Mouse (Mus musculus) heart, embryonic 16.5 days (tissue): Measurements from ENCODE around the gene Plekhb2. TPM values are rescaled to one million over a fixed set of nuclear protein-coding genes. Genes with fewer than 3 reads are reported as not detected.
A peak's percentile ranks its signal among the peaks of the same experiment; 100 is the strongest.

Experiments used
- ATAC-seq: fragments of 200-750 bp; cut with Nextera tagmentation; replicated peaks from 2 replicates; pipeline ENCODE4 v1.8.0; 2017; ENCODE audit warnings: moderate number of reproducible peaks; ENCODE audit not compliant: insufficient read depth, low FRiP score; ENCODE audit errors: extremely low read depth
- H3K27ac ChIP-seq: fragments of 300-500 bp; sonication (generic); 2 replicates; pipeline ENCODE4 v1.5.1; 2014; ENCODE audit warnings: mild to moderate bottlenecking, low read length, control low read depth, moderate library complexity
- H3K27me3 ChIP-seq: fragments of 300-500 bp; sonication (generic); 2 replicates; pipeline ENCODE4 v1.6.1; 2014; ENCODE audit warnings: low read length, mixed read lengths; ENCODE audit not compliant: control insufficient read depth, insufficient read depth
- H3K36me3 ChIP-seq: fragments of 300-500 bp; sonication (generic); 2 replicates; pipeline ENCODE4 v1.6.1; 2014; ENCODE audit not compliant: control insufficient read depth, insufficient read depth
- H3K4me1 ChIP-seq: fragments of 300-500 bp; sonication (generic); 2 replicates; pipeline ENCODE4 v1.6.1; 2014; ENCODE audit warnings: low read length, mixed read lengths; ENCODE audit not compliant: control insufficient read depth, insufficient read depth
- H3K4me2 ChIP-seq: fragments of 300-500 bp; sonication (generic); 2 replicates; pipeline ENCODE4 v1.6.1; 2014; ENCODE audit warnings: low read depth, mild to moderate bottlenecking, control low read depth, low read length
- H3K4me3 ChIP-seq: fragments of 300-500 bp; sonication (generic); 2 replicates; pipeline ENCODE4 v1.5.1; 2014; ENCODE audit warnings: mild to moderate bottlenecking, control low read depth, low read length
- H3K9ac ChIP-seq: fragments of 300-500 bp; sonication (generic); 2 replicates; pipeline ENCODE4 v1.6.1; 2014; ENCODE audit warnings: low read length, control low read depth
- H3K9me3 ChIP-seq: fragments of 300-500 bp; sonication (generic); replicated peaks from 2 replicates; pipeline ENCODE4 v1.6.1; 2016; ENCODE audit warnings: low read length; ENCODE audit not compliant: control insufficient read depth
- WGBS: fragments of 180-500 bp; shearing (Covaris S2); extraction: QIAGEN DNeasy Blood & Tissue Kit; methylation state at CpG from one replicate; pipeline ENCODE4 v1.1.7; 2014; 5-methylcytosine and 5-hydroxymethylcytosine counted together
- polyA plus RNA-seq: library from polyadenylated mRNA; unstranded; fragments of >200 nt; fragmentation: Nextera tagmentation; extraction: Ambion mirVana; gene quantifications from 2 replicates; pipeline ENCODE4 v1.2.1, GENCODE M21; 2015

Gene Plekhb2
- polyA plus RNA-seq, 1 experiment from 2014 or later, result 87.3 TPM

GRCm38 (mm10) chr1:34858671-34859070, 8.9 kb downstream of the Plekhb2 start:
- Histone ChIP-seq H3K4me2 (no peak overlapping the region), H3K9ac (no peak overlapping the region), H3K4me1 (no peaks in the 10 kb centered on the region), H3K9me3 (no peaks in the 10 kb centered on the region), H3K4me3 (no peak overlapping the region), H3K36me3 (peaks cover 13% of the 10 kb centered on the region), H3K27ac (no peak overlapping the region), H3K27me3 (no peaks in the 10 kb centered on the region)
- 68% methylated on average over 5 of the region's 5 CpGs for WGBS
- 0 out of 2 replicates have a peak, but pooled peaks have one; percentile 45 for ATAC-seq

DNA sequence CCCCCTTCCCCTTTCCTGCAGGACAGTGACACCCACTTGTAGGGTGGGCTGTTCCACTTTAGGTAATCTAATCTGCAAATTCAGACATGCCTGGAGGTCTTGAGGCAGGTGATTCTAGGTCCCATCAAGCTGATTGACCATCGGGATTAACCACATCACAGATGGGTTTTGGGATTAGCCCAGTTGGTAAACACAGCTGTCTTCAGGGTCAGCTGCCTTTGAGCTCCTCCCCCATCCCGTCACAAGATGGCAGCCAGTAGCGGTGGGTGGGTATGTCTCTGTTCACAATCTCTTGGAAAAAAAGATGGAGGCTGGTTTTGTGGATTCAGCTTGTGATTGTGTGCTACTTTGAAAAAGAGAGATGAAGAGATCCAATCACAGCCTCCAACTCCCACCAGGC, 10.0 kb downstream of the Plekhb2 start:
- no peaks in the 10 kb centered on the region for H3K9me3 ChIP-seq

DNA sequence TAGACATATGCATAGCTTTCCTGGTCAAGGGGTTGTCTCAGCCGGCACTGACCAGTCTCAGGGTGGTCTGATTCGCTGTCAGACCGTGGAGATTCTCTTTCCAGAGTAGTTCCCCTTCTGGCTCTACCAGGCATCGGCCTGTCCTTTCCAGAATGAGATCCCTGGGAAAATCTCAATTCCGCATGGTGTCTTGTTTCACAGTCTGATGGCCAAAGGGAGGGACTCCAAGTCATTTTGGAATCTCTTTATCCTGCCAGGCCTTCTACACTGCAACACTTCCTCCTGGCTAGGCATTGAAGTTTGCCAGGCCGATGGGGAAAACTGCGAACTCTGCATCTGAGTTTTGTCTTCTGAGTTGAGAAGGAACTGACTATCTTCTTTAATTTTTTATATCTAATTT, 10.4 kb downstream of the Plekhb2 start:
- Histone ChIP-seq H3K4me3 (no peak overlapping the region), H3K9ac (no peak overlapping the region), H3K27me3 (no peaks in the 10 kb centered on the region), H3K36me3 (peaks cover 13% of the 10 kb centered on the region), H3K4me2 (no peak overlapping the region), H3K27ac (no peak overlapping the region), H3K9me3 (no peaks in the 10 kb centered on the region), H3K4me1 (no peaks in the 10 kb centered on the region)
- 88% methylated on average over 7 of the region's 7 CpGs for WGBS
- no peak for ATAC-seq

More for the DNA sequence above, 10.0 kb downstream of the Plekhb2 start:
- Histone ChIP-seq H3K36me3 (peaks cover 13% of the 10 kb centered on the region), H3K27ac (no peak overlapping the region), H3K27me3 (no peaks in the 10 kb centered on the region), H3K4me2 (no peak overlapping the region), H3K4me3 (no peak overlapping the region), H3K4me1 (no peaks in the 10 kb centered on the region), H3K9ac (no peak overlapping the region)
- 86% methylated on average over 3 of the region's 3 CpGs for WGBS
- no peak for ATAC-seq

- Histone ChIP-seq H3K27ac (no peak overlapping the region), H3K4me3 (no peak overlapping the region), H3K36me3 (peaks cover 17% of the 10 kb centered on the region), H3K9me3 (no peaks in the 10 kb centered on the region), H3K9ac (no peak overlapping the region), H3K4me2 (no peak overlapping the region), H3K27me3 (no peaks in the 10 kb centered on the region), H3K4me1 (no peaks in the 10 kb centered on the region)
- 93% methylated on average over 13 of the region's 13 CpGs for WGBS
- no peak for ATAC-seq
These were observed 13.1 kb downstream of the Plekhb2 start for GRCm38 (mm10) chr1:34862877-34863276.

DNA sequence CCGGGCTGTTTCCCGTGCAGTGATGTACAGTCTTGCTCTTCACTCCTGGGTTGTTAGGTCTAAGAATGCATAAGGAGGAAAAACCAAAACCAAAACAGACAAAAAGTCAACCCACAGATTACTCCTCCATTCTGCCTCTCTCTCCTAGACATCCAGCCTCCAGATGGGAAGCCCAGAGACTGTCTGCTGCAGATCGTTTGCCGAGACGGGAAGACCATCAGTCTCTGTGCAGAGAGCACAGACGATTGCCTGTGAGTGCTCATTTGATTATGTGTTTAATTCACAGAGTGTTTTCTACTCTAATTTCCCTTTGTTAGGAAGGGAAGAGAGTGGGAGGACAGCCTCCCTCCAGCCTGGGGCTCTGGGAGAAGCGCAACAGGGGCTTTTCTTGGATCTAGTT, 13.5 kb downstream of the Plekhb2 start:
- Histone ChIP-seq H3K4me3 (no peak overlapping the region), H3K9me3 (no peaks in the 10 kb centered on the region), H3K9ac (no peak overlapping the region), H3K27ac (no peak overlapping the region), H3K4me1 (no peaks in the 10 kb centered on the region), H3K36me3 (peaks cover 17% of the 10 kb centered on the region), H3K4me2 (no peak overlapping the region), H3K27me3 (no peaks in the 10 kb centered on the region)
- 75% methylated on average over 7 of the region's 7 CpGs for WGBS
- no peak for ATAC-seq

- WGBS, result 29% methylated on average over 7 of the region's 7 CpGs
- H3K36me3 ChIP-seq, result peaks cover 20% of the 10 kb centered on the region
- H3K4me1 ChIP-seq, result no peaks in the 10 kb centered on the region
- H3K27ac ChIP-seq, result no peak overlapping the region
- H3K9me3 ChIP-seq, result no peaks in the 10 kb centered on the region
- H3K27me3 ChIP-seq, result no peaks in the 10 kb centered on the region
- no peak overlapping the region for H3K9ac ChIP-seq
- no peak overlapping the region for H3K4me2 ChIP-seq
- ATAC-seq, result peak; percentile 45; the same call in 1 of the 2 replicates
- H3K4me3 ChIP-seq, result no peak overlapping the region
These were observed 14.5 kb downstream of the Plekhb2 start for GRCm38 (mm10) chr1:34864243-34864642.

GRCm38 (mm10) chr1:34865866-34866265, 16.1 kb downstream of the Plekhb2 start:
- Histone ChIP-seq H3K4me1 (no peaks in the 10 kb centered on the region), H3K27ac (no peak overlapping the region), H3K36me3 (peaks cover 30% of the 10 kb centered on the region), H3K4me2 (no peak overlapping the region), H3K4me3 (no peak overlapping the region), H3K27me3 (no peaks in the 10 kb centered on the region), H3K9me3 (no peaks in the 10 kb centered on the region), H3K9ac (no peak overlapping the region)
- ATAC-seq, result no peak
- WGBS, result 91% methylated on average over 9 of the region's 9 CpGs

DNA sequence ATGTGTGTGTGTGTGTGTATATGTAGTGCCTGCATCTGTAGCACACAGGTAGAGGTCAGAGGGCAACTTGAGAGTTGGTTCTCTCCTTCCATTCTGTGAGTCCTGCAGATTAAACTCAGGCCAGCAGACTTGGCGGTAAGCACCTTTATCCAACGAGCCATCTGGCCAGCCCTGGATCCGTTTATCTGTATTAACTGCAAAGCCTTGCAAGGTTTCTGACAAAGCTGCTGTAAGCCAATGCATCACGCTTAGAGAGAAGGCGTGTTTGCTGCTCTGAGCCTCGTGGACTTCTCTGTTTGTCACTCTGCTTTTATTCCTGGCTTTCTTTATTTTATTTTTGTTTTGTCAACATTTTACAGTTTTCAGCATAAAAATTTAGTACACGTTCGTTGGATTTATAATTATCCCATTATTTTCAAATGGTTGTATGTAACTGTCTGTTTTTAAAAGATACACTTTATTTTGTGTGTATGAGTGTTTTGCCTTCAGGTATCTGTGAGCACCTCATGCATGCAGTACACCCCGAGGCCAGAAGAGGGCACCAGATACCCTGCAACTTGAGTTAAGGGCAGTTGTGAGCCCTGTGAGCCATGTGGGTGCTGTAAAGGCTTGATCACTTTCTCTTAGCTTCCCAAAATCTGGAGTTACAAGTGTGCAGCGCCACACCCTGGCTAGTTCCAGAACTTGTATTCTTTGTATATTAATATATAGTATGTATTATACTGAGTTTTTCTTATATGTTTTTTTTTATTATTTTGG, 17.2 kb downstream of the Plekhb2 start:
- no peaks in the 10 kb centered on the region for H3K27me3 ChIP-seq
- no peaks in the 10 kb centered on the region for H3K4me1 ChIP-seq
- H3K36me3 ChIP-seq, result peaks cover 37% of the 10 kb centered on the region
- no peak overlapping the region for H3K4me3 ChIP-seq
- no peak; the same call in 1 of the 2 replicates for ATAC-seq
- no peak overlapping the region for H3K27ac ChIP-seq
- WGBS, result 61% methylated on average over 10 of the region's 10 CpGs
- no peak overlapping the region for H3K4me2 ChIP-seq
- H3K9ac ChIP-seq, result no peak overlapping the region
- no peaks in the 10 kb centered on the region for H3K9me3 ChIP-seq

DNA sequence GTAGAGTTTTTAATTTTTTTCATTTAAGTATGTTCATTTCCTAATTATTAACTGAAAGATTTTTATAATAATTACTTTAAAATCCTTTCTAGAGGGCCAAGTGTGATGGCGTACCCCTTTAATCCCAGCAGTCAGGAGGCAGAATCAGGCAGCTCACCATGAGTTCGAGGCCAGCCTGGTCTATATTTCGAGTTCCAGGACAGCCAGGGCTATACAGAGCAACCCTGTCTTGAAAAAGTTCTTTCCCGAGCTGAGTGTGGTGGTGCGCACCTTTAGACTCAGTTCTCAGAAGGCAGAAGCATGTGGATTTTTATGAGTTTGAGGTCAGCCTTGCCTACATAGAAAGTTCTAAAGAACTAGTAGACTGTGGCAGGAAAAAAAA, 17.8 kb downstream of the Plekhb2 start:
- no peak overlapping the region for H3K9ac ChIP-seq
- H3K4me1 ChIP-seq, result no peaks in the 10 kb centered on the region
- H3K27ac ChIP-seq, result no peak overlapping the region
- no peaks in the 10 kb centered on the region for H3K9me3 ChIP-seq
- no peak overlapping the region for H3K4me2 ChIP-seq
- WGBS, result 90% methylated on average over 5 of the region's 5 CpGs
- ATAC-seq, result no peak
- H3K36me3 ChIP-seq, result peaks cover 32% of the 10 kb centered on the region
- H3K4me3 ChIP-seq, result no peak overlapping the region
- no peaks in the 10 kb centered on the region for H3K27me3 ChIP-seq
